Mouse (Mus musculus) kidney, postnatal 10 days (tissue): ENCODE data around the gene Filip1l.

Experiments used
- DNase-seq: peaks from one replicate; pipeline ENCODE4 v3.0.0; 2021; ENCODE audit warnings: mixed read lengths

Gene Filip1l

DNA sequence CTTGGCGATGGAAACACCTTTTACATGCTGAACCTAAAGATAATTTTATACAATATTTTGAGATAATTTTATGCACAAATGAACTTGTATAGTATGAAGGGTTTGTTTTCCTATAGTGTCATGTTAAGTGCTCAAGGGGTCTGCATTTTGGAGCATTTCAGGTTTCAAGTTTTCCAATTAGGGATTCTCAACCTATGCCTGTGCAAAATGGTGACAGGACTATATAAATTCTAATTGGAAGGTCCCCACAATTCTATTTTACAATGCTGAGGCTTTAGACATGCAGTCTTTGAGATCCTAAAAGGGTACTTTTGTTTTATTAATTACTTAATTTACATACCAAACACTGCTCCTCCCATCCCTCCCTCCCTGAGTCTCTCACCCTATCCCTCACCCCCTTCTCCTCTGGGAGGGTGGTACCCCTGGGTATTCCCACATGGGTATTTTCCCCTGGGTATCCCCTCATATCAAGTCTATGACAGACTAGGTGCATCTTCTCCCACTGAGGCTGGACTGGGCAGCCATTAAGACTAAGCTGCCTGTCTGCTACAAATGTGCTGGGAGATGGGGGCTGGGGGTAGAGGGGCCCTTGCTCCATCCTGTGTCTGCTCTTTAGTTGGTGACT lies 223.0 kb downstream of the Filip1l start:
- DNase-seq, result no peak

DNA sequence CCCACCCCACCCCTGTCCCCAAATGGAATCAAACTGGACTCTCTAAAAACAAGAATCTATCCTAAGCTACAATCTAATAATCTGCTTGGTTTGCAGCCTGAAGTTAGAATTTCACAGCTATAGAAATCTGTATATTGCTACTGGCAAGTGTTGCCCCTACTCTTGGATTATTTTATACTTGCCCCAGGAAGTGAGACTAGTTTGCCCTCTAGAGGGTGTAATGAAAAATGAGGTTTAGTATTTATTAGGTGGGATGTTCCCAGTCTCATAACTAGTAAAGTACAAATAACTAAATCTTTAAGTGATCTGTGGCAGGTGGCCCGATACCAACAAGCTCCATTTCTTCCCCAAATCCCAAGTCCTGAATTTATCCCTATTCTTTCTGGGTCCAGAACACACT lies 224.6 kb downstream of the Filip1l start:
- no peak for DNase-seq

DNA sequence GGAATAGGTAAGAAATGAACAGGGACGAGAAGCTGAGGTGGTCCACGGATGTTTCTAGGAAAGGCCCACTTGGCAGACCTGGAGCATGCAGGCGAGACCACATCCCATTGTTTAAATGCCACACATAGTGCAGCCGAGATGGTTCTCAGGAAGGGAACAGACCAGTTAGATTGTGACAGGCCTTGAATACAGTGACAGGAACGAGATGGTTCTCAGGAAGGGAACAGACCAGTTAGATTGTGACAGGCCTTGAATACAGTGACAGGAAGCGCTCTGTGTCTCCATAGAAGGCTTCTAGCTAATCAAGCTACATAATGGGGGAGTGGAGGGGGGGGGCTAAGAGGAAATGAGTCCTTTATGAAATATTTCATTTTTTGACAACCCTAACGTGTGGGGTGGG lies 227.1 kb downstream of the Filip1l start:
- peak; percentile 29 for DNase-seq

DNA sequence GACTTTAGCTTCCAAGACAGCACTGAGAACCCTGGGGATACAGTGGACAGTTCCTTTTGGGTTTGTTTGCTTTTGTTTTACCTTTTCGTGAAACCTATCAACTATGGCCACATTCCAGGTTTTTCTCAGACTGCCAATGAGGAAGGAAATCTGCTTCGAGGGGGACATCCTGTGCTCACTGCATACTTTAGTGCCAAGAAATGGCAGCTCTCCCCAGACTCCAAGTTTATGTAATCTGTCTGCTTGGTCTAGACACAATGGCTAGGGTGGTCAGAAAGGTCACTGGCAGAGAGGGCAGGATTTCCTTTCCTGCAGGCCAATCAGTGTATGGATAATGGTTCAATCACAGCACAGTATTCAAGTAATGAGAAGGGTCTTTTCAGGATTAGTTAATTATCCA lies 229.1 kb downstream of the Filip1l start:
- peak; percentile 41 for DNase-seq

DNA sequence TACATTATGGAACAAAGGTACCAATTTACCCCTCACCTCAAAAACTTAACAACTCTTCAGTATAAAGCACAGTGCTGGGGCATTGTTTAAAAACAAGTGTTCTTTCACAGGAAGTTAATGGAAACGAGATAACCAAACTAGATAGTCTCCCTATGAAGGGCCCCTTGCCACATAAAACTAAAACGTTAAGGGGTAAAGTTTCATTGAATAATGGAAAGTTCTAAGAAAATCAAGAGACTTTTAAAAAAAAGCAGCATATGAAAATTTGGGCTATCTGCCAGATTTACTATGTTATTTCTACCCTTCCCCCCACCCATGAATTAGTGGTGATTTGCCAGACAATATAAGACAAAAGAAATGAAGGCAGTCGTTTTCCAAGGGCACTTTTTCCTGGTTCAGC lies 232.3 kb downstream of the Filip1l start:
- no peak for DNase-seq

DNA sequence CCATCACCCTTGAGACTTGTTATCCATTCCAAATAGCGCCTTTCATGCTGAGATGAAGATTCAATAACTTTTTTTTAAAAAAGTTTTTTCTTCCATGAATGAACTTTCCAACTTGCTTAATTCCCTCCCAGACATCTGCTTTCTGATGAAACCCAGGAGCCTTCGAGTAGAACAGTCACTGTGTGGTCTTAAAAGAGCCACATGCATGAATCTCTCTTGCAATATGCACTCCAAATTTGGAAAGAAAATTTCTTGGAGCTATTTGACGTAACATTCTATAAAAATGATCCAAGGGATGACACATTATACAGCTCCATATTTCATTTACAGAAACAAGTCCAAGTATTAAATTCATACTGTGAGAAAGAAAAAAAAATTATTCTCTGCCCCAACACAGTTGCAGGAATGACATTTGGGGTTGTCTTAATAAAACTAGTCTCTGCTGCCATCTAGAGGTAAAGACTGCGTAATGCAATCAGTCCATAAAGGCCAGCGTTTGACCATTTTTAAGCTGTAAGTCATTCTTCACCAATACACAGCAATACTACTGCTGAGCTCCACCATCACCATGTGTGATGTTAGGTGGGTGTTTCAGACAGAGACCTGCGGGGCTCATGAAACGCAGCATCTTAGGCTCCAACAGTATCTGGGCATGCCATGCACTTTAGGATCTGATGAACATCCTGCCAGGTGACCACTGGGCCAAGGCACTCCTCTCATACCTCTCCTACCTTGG lies 240.7 kb downstream of the Filip1l start:
- DNase-seq, result peak; percentile 27

DNA sequence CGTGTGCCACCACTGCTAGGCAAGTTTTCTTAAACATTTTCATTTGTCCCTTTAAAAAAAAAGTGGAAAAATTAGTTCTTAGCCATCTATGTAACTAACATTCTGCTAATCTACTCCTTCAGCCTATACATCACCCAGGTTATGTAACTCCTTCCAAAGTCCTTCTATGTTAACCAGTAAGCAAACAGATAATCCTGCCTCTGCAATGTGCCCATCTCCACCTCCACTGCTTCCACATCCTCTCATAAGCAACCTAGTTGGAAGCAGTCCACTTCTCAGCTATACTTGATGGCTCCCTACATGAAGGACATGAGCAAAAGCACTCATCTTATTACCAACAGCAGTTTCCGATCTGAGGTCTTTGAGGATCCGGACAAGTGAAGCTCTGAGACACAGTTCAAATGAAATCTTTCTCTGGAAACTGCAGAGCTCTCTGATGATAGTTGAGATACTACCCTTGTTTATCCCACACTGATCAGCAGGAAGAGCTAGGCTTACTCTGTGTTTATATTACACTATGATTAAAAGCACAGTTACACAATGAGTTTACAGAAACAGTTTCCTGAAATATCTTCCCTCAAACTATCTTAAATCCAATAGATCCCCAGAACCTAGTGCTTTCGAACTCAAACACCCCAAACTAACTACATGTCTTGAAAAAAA lies 244.5 kb downstream of the Filip1l start:
- DNase-seq, result no peak

DNA sequence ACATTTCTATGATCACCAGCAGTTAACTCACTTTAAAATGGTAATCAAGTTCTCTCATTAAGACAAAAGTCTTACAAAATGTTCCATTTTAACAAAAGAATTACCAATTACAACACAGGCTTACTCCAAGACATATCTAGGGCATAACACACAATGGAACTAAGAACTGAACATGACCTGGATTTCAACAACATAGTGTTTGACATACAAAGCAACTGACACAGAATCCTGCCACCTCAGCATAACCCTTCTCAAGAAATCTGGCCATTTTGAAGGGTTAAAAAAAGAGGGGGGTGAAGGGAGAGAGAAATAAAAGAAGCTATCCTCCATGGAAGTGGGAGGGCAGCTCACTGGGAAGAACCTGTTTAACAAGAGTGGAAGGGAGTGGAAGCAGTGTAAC lies 248.1 kb downstream of the Filip1l start:
- DNase-seq, result no peak

DNA sequence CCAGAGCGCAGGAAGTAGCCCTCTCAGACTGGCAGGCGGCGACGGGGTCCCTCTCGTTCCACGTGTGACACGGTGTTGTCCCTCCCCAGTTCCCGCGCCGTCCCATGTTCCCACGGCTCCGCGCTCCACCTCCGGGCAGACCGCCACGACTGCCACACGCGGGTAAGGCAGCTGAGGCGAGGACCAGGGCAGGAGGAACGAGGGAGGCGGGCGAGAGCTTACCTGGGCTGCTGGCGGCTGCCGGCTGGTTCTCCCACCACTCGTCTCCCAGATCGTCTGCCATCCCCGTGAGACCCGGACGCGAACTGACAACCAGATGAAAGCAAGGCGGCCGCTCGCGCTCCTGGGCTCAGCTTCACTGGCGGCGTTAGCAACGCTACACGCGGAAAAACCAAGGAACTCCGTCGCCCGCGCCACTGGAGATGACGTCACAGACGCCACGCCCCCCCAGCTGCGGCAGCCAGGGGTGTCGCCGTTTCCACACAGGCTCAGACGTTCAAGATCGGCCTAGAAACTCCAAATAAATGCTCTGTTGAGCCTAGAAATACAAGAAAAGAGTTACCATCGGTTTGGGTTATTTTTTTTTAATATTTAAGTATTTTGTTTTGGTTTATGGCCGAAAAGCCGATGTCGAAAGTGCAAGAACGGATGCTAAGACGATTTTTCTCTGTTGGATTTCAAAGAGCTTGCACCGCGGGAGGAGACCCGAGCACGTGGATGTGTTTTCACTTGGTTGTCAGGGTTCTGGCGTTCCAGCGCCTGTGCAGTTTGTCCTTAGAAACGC lies 253.7 kb downstream of the Filip1l start, which contains the start of gene Cmss1:
Cmss1 (minus strand) TSS at position 421 of the 784 bp plus-strand sequence.
- peak; percentile 92 for DNase-seq

DNA sequence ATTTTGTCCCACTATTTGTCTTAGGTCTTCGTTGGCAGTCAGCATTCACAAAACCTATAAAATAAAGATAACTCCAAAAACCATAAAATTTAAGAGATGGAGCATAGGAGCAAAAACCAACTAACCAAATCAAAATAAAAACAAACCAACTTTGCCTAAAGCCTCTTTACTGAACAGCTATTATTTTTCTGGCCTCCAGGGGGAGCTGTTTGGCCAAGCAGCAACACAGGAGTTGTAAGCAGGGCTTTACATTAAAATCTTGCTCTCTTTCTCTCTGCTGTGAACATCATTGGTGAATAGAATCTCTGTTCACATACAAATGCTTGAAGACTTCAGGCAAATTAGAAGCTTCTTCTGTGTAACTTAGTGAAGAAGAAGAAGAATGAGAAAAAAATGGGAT lies 258.9 kb downstream of the Filip1l start:
- peak; percentile 60 for DNase-seq
